Mouse (Mus musculus): Measurements from ENCODE around the gene Acrv1.
"Not testable (repeated sequence)": the region's sequence is repeated elsewhere in the genome, so short reads cannot be mapped to it uniquely, and the experiment has no call there.

The Acrv1 gene

DNA sequence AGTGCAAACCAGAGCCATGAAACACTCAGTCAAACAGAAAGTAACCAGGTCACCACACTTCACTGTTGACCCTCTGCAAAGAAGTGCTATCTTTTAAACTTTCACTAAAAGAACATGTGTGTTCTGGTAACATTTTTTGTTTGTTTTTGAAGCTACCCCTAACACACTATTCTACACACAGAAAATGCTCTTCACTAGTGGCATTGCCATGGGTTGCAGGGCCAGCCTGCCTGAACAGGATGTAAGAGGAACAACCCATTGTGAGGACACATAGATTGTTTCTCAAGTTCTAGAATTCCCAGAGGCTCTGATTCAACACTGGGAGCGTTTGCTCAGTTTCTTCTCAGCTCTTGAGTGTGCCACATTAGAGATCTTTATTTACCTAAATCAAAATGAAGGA, at the start of gene Acrv1:
Gene Acrv1 (plus strand): TSS at position 301 of the 400 bp plus-strand sequence.
- no peak for DNase-seq (ENCODE audit: low spot score in 2 of 2)

DNA sequence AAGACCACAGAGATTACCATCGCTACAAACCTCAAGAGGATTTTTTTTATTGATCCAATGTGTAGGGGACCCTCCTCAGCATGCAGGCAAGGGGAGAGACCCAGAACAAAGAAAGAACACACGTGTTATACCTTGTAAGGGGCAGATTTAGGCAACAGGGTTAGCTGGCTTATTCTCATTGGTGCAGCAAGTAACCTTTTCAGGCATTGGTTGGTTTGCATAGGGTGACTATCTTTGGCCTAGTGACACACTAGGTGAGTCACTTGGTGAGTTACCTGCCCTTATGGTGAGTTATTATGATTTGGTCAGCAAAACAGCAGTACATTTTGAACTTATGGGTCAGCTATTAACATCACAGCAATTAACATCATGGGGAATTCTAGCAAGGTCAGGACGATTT, 49.7 kb upstream of the Acrv1 start, which contains the start of gene A630095E13Rik:
Gene A630095E13Rik (minus strand): TSS at position 101 of the 400 bp plus-strand sequence.
- DNase-seq (ENCODE audit: low spot score in 2 of 2) = not testable (repeated sequence)

DNA sequence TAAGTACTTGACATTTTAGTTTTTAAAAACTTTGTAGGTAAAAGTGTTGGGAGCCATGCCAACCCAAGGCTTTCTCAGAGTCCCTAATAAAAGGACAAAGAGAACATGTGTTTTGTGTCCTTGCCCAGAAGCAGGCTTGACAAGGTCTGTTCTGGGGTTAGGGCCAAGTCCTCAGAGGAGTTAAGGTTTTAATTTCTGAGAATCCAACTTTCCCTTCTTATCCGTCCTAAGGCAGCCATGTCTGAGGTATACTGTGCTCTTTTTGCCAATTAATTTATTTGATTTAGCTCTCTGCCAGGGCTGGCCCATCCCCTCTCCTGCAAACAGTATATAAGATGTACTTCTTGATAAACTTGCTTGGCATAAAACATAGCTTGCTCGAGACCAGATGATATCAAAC, 11.6 kb upstream of the Acrv1 start:
- no peak for DNase-seq (ENCODE audit: low spot score in 2 of 2)

DNA sequence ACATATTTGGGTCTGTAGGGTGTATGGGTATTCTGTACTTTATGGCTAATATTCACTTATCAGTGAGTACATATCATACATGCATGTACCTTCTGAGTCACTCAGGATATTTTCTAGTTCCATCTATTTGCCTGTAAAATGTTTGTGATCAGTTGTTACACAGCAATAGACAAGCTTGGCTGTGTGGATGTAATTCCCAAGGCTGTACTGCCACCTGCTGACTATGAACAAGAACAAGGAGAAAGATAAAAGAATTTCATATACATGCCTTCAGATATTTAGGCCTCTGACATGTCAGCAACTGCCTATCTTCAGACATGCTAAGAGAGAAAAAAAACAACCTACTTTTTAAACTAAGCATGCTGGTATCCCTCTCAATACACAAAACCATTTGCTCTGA, 5.7 kb upstream of the Acrv1 start:
- DNase-seq (ENCODE audit: low spot score in 2 of 2) = no peak

DNA sequence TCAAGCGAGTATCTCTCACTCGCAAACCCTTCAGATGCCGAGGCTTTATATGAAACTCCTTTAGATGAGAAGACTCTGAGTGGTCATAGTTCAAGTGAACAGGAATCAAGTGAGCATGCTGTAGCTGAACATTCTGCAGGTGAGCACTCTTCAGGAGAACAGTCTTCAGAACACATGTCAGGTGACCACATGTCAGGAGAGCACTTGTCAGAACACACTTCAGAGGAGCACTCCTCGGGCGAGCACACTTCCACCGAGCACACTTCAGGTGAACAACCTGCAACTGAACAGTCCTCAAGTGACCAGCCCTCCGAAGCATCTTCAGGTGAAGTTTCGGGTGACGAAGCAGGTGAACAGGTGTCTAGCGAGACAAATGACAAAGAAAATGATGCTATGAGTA, 1.3 kb downstream of the Acrv1 start:
- no peak for DNase-seq (ENCODE audit: low spot score in 2 of 2)

DNA sequence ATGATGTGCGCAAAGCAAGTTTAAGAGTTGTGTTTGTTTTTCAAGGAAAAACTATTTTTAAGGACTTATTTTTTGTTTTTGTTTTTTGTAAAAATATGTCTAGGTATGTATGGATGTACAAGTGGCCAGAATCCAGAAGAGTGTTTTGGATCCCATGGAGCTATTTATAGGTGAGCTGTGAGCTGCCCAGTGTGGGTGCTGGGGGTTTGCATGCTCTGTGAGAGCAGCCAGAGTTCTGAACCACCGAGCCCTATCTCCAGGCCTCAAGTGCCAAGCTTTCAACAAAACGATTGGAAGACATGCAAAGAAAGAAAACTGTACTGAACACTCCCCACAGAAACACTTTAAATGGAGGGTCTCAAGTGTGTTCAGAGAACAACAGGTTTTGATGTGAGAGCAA, 12.9 kb downstream of the Acrv1 start:
- no peak for DNase-seq (ENCODE audit: low spot score in 2 of 2)

DNA sequence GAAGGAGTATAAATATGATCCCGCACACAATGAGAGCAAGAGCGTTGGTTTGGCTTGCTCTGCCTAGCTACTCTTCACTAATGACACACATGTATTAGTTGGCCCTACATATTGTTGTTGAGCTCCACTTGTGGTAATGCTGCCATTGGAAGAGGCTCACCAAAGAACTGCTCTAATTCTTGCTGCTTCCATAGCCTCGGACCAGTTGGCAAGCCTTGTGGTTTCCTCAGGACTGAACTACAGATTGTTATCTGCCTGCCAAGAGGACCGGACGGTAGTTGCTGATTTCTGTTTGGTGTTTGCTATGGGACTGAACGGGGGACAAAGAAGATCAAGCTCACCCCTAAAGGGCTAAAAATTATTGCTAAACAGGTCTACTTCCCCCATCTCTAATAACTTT, 14.3 kb downstream of the Acrv1 start:
- no peak for DNase-seq (ENCODE audit: low spot score in 2 of 2)

DNA sequence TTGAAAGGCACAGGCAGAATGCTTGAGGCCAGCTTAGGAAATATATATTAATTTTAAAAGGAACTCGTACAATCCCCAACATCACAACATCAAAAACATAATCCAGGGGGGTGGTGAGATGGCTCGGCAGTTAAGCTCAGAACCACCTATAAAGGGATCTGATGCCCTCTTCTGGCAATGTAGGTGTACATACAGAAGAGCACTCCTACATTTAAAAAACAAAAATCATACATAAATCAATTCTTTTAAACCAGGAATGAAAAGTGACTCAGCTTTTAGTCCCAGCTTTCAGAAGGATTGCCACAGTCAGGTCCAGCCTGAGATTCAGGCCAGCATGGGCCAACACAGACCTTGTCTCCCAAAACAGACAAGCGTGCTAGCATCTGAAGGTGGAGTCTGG, 23.6 kb downstream of the Acrv1 start:
- no peak for DNase-seq (ENCODE audit: low spot score in 2 of 2)

DNA sequence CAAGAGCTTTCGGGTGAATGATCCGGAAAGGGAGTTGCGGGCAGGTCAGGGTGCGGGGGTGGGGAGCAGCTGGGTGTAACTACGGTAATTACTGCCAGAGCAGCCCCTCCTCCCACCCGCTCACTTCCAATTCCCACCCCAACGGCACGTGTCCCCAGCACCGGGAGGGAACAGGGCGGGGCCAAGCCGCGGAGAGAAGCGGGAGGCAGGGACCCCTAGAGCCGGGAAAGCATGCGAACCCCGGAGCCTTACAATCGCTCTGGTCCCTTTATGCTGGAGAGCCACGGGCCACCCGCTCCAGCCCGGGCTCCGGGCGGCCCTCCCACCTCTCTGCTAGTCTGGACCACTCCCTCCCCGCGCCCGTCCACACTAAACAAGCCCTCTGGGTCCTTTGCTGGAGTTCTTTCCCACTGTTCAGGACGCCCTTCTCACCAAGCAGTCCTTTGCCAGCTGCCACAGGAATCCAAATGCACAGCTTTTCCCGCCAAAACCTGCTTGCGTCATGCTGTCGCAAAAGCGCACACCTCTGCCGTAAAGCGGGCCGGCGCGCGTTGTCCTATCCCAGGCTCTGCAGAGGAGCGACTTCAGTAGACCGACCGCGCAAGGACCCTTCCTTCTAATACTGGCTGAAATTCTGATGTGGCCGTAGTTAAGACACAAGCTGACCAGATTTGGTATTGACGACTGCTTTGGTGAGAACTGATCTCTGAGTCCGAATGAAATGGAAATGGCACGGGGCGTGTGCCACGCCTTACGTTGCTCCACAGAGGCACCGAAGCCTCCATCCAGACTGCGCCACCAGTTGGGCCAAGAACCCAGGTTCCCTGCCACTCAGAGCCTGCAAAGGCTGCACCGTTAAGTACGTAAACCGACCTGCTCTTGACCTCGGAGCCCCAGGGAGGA, 33.4 kb downstream of the Acrv1 start:
- DNase-seq (ENCODE audit: low spot score in 2 of 2) = peak; percentile 84 to 92

DNA sequence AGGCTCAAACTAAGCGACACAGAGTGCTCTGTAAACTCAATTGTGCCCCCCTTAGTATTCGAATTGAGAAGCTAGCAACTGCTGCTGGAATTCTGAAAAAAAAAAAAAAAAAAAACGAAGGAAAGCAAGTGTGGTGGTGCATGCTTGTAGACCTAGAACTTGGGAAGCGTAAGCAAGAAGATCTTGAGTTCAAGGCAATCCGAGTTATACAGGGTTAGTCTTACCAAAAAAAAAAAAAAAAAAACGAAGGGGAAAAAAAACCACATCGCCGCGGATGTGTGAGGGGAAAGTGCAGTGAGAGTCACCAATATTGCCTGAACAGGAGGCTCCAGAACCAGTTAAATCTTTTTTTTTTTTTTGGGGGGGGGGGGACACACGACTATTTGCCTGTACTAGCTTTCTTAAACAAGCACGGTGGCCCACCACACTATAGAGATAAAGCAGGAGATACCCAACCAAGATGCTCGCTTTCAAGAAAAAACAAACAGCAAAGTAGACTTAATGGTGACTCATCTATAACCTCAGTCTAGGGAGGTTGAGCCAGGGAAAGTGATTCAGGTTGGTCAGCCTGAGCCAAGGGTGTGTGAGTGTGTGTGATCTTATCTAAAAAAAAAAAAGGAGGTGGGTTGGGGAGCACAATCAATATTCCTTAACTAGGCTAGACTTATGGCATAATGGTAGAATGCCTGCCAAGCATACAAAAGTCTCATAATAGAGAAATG, 34.2 kb downstream of the Acrv1 start, which contains the start of gene Chek1:
Gene Chek1 (minus strand): TSS at position 32 of the 722 bp plus-strand sequence.
- DNase-seq (ENCODE audit: low spot score in 2 of 2) = no peak
